Mouse (Mus musculus): ENCODE results near the gene Prelid1. TPM values are rescaled to one million over a fixed set of nuclear protein-coding genes. Genes with fewer than 3 reads are reported as not detected.

Gene Prelid1
- total RNA-seq (2023): 131 TPM

GRCm38 (mm10) chr13:55319931-55320533 lies at the start of gene Prelid1:
Gene Prelid1, plus strand, starts transcription at chr13:55320500.

GRCm38 (mm10) chr13:55321434-55322129 lies 1.3 kb downstream of the Prelid1 start, which contains the start of gene Rab24:
Gene Rab24, minus strand, starts transcription at chr13:55321946.

GRCm38 (mm10) chr13:55329683-55330566 lies 9.6 kb downstream of the Prelid1 start, which contains the start of gene Mxd3:
Gene Mxd3, minus strand, starts transcription at chr13:55329823.

GRCm38 (mm10) chr13:55362453-55363060 lies 42.3 kb downstream of the Prelid1 start, which contains the start of gene Lman2:
Gene Lman2, minus strand, starts transcription at chr13:55362783.

GRCm38 (mm10) chr13:55369531-55370114 lies 49.3 kb downstream of the Prelid1 start, which contains the start of gene Rgs14:
Gene Rgs14, plus strand, starts transcription at chr13:55369732.

Other genes starting within 250 kb of the Prelid1 start
- 59.7 TPM for gene Uimc1, start 220.2 kb upstream of the Prelid1 start, total RNA-seq (2023)
- 33.9 TPM for gene Zfp346, start 215.2 kb upstream of the Prelid1 start, total RNA-seq (2023)
- not detected for gene Gm17617, start 187.0 kb upstream of the Prelid1 start, total RNA-seq (2023)
- not detected for gene Fgfr4, start 167.9 kb upstream of the Prelid1 start, total RNA-seq (2023)
- gene Nsd1, start 110.7 kb upstream of the Prelid1 start, total RNA-seq (2023): 173 TPM
- gene Rab24, start 1.4 kb downstream of the Prelid1 start, total RNA-seq (2023): 51.4 TPM
- gene Mxd3, start 9.3 kb downstream of the Prelid1 start, total RNA-seq (2023): 0.40 TPM
- 105 TPM for gene Lman2, start 42.3 kb downstream of the Prelid1 start, total RNA-seq (2023)
- 73.8 TPM for gene Rgs14, start 49.2 kb downstream of the Prelid1 start, total RNA-seq (2023)
- gene Slc34a1, start 77.7 kb downstream of the Prelid1 start, total RNA-seq (2023): not detected
- not detected for gene Pfn3, start 94.7 kb downstream of the Prelid1 start, total RNA-seq (2023)
- gene F12, start 106.3 kb downstream of the Prelid1 start, total RNA-seq (2023): 1.9 TPM
- 432 TPM for gene Grk6, start 124.6 kb downstream of the Prelid1 start, total RNA-seq (2023)
- 43.9 TPM for gene Prr7, start 143.8 kb downstream of the Prelid1 start, total RNA-seq (2023)
- 0.34 TPM for gene Dbn1, start 167.6 kb downstream of the Prelid1 start, total RNA-seq (2023)
- gene Pdlim7, start 193.2 kb downstream of the Prelid1 start, total RNA-seq (2023): 7.9 TPM
- 17.9 TPM for gene Dok3, start 208.8 kb downstream of the Prelid1 start, total RNA-seq (2023)
- 74.7 TPM for gene Ddx41, start 216.2 kb downstream of the Prelid1 start, total RNA-seq (2023)